Mouse (Mus musculus) heart, postnatal 4 days (tissue): ENCODE results near the gene Olfr635. TPM values are rescaled to one million over a fixed set of nuclear protein-coding genes. Genes with fewer than 3 reads are reported as not detected.
"Not testable (repeated sequence)": the region's sequence is repeated elsewhere in the genome, so short reads cannot be mapped to it uniquely, and the experiment has no call there.

Experiments
- DNase-seq: peaks from one replicate; pipeline ENCODE4 v3.0.0; 2021
- total RNA-seq, 2 experiments: library from RNA; stranded (reverse); gene quantifications; 2 replicates each; pipeline ENCODE4 v1.2.3; 2021

Olfr635 gene
- total RNA-seq = under 1 TPM in 1 of 2 experiments, not detected in 1; 0.05 TPM

DNA sequence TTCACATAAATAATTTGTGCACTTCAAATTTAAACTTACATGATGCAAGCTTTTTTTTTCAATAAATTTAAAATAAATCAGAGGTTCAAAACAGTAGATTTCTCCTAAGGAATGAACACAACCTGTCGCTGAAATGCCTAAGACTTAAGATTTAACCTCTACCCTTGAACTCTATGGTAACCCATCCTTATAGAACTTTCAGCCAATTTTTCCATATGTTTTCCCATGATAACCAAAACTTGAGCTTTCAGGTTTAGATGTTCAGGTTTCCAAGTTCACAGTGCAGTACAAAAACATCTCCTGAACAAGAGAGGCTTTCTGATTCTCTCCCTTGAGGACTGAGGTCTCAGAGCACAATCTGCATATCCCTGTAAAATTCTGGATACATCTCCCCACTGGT lies at the start of gene Olfr635:
Gene Olfr635 (plus strand): TSS at position 301 of the 400 bp plus-strand sequence.
- DNase-seq = no peak

DNA sequence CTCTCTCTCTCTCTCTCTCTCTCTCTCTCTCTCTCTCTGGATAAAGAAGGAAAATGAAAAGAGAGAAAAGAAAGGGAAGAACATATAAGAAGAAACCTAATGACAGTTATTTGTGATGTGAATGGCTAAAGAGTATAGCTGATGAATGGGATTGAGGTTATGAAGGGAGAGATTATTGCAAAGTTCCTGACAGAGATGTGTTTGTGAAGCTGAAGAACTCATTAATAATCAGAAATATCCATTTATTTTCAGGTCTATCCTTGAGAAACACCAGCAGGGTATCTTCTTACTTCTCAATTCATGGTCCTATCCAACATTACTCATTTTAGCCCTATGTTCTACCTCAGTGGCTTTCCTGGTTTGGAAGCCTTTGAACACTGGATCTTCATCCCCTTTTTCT lies 42.4 kb upstream of the Olfr635 start, which contains the start of gene Olfr631:
Gene Olfr631 (plus strand): TSS at position 301 of the 400 bp plus-strand sequence.
- DNase-seq = no peak

DNA sequence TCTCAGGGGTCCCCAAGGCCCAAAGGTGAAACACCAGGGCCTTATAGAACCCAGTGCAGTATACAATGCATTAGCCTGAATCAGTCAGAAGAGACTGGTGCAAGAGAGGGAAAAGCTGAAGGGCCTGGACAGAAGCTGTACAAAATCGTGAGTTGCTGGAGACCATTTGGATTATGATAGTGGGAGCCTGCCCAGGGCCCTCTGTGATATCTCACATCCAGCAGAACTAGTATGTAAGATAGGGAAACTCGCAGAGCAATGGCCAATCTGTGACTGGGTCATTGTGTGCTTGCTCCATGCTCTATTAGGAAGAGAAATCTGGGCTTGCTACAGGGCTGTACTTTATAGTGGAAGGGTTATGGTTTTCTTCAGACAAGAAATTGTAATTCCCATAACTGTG lies 36.7 kb upstream of the Olfr635 start, which contains the start of gene Olfr632:
Gene Olfr632 (plus strand): TSS at position 84 of the 400 bp plus-strand sequence.
- no peak for DNase-seq

DNA sequence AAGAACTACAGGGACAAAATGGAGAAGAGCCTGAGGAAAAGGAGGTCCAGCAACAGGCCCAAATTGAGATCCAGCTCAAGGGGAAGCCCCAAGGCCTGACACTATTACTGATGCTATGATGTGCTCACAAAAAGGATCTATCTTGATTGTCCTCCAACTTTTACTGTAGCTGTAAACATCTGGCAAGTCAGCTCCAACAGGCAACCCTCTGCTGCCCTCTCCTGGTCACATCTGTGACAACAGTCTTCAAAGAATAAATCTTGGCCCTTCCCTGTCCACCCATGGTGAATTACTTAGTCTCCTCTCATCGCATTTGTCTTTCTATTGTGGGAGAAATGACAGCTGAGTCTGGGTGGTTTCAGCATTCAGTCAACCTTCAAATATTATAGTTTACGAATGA lies 28.2 kb upstream of the Olfr635 start:
- DNase-seq = peak; percentile 57

DNA sequence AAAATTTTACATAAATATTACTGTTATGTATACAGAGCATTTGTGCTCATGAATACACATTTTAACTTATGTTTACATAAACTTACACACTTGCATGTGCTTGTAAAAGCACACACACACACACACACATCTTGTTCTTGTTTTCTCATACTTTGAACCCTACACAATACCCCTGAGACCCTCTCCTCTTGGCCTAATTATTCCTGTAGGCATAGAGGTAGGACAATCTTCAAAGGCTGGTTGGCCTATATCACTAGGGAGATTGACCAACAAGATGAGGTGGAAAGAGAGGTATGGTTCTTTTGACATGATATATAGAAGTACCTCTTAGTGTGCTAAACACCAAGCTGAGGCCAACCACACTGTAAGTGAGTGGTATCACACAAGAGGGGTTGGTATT lies 26.8 kb upstream of the Olfr635 start, which contains the start of gene Olfr633:
Gene Olfr633 (plus strand): TSS at position 301 of the 400 bp plus-strand sequence.
- no peak for DNase-seq

DNA sequence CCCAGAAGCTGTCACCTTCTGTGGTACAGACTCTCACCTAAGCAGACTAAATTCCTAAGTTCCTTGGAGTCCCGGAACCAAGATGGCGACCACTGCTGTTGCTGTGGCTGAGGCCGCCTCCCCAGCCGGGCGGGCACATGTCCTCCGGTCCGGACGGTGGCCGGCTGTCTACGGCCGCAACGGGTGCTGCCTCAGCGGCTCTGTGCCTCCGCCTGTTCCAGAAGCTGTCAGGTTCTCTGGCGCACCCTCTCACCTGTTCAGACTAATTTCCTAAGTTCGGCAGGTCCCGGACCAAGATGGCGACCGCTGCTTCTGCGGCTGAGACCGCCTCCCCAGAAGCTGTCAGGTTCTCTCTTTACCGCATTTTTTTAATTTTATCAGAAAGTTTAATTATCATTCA lies 4.1 kb upstream of the Olfr635 start:
- not testable (repeated sequence) for DNase-seq

DNA sequence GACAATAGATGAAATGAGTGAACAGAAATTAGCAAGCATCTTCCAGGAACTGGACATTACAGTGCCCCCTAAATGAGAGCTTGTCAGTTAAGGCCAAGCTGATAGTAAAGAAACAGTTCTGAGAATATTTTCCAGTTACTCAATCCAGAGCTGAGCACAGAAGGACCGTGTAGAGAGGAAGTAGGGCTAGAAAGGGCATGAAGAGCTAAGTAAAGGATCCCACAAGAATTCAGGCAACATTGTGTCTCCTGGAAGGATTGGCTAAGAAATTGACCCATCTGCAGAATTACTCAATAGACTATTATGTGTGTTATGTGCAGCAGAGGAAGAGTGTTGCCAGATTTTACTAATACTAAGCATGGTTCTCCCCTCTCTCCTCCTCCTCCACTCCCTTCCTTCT lies 830 bp downstream of the Olfr635 start:
- no peak for DNase-seq

DNA sequence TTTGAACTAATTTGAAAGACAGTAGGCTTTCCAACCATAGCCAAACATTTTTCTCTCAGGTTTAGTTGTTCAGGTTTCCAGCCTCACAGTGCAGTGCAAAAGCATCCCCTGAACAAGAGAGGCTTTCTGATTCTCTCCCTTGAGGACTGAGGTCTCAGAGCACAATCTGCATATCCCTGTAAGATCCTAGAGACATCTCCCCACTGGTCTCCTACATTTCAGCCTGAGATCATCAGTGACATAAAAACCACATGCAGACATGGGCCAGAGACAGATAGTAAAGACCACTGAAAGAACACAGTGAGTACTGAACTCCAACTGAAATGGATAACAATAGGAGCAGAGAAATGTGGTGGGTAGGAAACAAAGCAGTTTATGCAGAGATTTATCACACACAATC lies 27.5 kb downstream of the Olfr635 start, which contains the start of gene Olfr638:
Gene Olfr638 (plus strand): TSS at position 301 of the 400 bp plus-strand sequence.
- DNase-seq = no peak

DNA sequence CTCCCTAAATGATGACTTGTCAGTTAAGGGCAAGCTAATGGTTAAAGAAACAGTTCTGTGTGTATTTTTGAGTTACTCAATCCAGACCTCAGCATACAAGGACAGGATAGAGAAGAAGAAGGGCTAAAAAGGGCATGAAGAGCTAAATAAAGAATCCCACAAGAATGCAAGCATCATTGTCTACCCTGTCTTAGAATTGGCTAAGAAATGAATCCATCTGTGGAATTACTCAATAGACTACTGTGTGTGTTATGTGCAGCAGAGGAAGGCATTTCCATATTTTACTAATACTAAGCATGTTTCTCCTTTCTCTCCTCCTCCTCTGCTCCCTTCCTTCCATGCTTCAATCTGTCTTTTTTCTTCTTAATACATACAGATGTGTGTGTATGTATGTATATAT lies 28.2 kb downstream of the Olfr635 start:
- no peak for DNase-seq

DNA sequence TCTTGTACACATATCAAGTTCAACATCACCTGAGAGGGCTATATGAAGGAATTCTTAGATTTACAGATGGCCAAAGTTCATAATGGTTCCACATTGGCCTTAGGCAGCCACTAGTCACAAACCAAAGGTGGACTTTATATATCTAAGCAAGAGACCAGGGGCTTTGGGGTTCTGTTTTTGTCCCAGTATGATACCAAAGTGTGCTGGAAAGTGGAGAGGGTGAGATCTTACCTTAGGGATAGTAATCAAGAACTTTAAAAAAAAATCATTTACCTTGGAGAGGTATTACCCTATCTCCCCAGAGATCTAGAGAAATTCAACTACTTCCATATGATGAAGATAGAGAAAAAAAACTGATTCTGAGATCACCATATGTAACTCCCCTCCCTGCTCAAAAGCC lies 46.3 kb downstream of the Olfr635 start, which contains the start of gene Olfr639:
Gene Olfr639 (minus strand): TSS at position 101 of the 400 bp plus-strand sequence.
- DNase-seq = no peak

DNA sequence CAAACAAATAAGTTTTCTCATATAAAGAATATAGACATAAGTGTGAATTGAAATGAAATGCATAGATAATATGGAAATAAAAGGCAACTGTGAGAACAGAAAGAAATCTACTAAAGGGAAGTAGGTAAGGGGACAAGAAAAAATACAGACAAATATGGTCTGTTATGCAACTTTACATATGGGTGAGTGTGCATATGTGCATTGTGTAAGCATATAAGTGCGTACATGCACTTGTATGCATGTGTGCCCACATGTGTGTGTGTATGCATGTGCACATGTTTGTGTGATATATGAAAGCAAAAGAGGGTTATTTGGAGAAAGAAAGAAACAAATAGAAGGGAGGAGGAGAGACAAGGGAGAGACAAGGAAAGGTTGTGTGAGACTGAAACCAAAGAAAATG lies 48.0 kb downstream of the Olfr635 start:
- no peak for DNase-seq

DNA sequence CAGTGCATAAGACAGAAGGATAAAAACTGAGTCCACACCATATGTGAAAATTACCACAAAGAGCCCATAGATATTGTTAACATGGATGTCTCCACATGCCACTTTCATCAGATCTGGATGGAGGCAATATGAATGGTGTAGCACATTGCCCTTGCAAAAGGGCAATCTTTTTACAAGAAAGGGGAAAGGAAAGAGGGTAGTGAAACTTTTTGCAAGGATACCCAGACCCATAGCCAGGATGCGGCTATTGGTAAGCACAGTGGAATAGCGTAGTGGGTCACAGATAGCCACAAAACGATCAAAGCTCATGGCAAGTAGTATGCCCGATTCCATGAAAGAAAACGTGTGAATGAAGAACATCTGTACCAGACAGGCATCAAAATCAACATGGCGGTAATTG lies 50.7 kb downstream of the Olfr635 start:
- DNase-seq = no peak

DNA sequence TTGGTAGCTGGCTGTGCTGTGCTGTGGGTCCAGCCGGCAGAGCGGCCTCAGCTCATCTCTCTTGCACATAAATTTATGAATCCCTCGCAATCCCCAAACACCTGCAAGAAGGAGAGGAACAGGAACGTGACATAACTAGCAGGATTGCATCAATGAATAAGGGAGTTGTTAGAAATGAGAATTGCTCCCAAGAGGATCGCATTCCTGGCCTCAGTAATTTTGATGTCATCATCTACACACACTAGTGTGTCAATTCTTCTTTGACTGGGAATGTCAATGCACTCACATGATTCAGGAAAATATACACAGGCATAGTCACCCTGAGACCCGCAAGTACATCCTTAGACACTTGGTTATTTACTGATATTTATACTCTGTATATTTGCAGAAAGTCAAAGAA lies 54.5 kb downstream of the Olfr635 start, which contains the start of gene Olfr640:
Gene Olfr640 (minus strand): TSS at position 101 of the 400 bp plus-strand sequence.
- DNase-seq = no peak

DNA sequence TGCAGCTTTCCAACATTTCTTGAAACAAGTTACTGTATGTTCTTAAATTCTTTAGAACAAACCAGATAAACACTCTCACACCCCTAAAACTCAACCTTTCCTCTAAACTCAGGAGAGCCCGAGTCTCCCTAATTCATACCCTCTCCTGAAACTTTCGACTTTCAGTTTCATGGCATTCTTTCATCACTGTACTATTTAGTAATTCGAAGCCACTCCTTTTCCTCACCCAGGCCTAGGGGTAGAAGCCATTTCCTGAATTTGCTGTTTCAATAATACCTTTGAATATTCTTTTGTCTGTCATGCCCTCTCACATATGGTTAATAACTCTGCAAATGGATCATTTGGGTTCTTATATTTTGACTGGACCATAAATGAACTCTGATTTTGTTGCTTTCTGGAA lies 56.0 kb downstream of the Olfr635 start:
- no peak for DNase-seq

DNA sequence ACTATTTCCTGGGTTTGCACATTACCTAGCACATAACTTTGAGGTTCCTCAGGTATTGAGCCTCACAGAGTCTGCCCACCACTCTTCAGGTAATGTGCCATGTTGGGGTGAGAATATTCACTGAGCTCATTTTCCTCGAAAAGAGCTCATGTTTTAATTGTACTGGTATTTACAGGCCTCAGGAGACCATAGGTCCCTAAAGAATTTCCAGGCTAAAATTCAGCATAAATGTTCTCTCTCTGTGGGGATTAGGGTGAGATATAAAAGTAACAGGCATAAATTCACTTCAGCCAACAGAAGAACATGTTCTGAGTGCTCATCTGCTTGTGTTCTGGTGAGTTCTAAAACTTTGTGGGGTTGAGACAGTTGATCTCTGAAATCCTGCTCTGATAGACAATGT lies 64.2 kb downstream of the Olfr635 start, which contains the start of gene Olfr641:
Gene Olfr641 (plus strand): TSS at position 301 of the 400 bp plus-strand sequence.
- DNase-seq = no peak

Other genes starting within 250 kb of the Olfr635 start
- gene Olfr628, start 240.8 kb upstream of the Olfr635 start, total RNA-seq = not detected
- not detected for gene Olfr629, start 226.2 kb upstream of the Olfr635 start, total RNA-seq
- not detected for gene Olfr630, start 213.8 kb upstream of the Olfr635 start, total RNA-seq
- gene Olfr69, start 199.6 kb upstream of the Olfr635 start, total RNA-seq = not detected
- gene Olfr68, start 191.5 kb upstream of the Olfr635 start, total RNA-seq = not detected
- gene Olfr67, start 179.3 kb upstream of the Olfr635 start, total RNA-seq = not detected
- gene Hbb-bt, start 157.2 kb upstream of the Olfr635 start, total RNA-seq = 1,000 to 10,000 TPM in 1 of 2 experiments, 100 to 1,000 TPM in 1; 541 to 1,864 TPM
- over 10,000 TPM in 1 of 2 experiments, 1,000 to 10,000 TPM in 1; 4,494 to 12,962 TPM for gene Hbb-bs, start 143.1 kb upstream of the Olfr635 start, total RNA-seq
- not detected for gene Hbb-bh2, start 130.6 kb upstream of the Olfr635 start, total RNA-seq
- not detected for gene Hbb-bh1, start 128.0 kb upstream of the Olfr635 start, total RNA-seq
- under 1 TPM in 1 of 2 experiments, not detected in 1; 0.74 TPM for gene Hbb-y, start 117.9 kb upstream of the Olfr635 start, total RNA-seq
- not detected for gene Olfr66, start 84.9 kb upstream of the Olfr635 start, total RNA-seq
- gene Olfr64, start 76.7 kb upstream of the Olfr635 start, total RNA-seq = not detected
- not detected for gene Olfr65, start 67.7 kb upstream of the Olfr635 start, total RNA-seq
- not detected for gene Olfr631, start 42.3 kb upstream of the Olfr635 start, total RNA-seq
- not detected for gene Olfr632, start 36.8 kb upstream of the Olfr635 start, total RNA-seq
- not detected for gene Olfr633, start 26.7 kb upstream of the Olfr635 start, total RNA-seq
- gene Olfr638, start 27.6 kb downstream of the Olfr635 start, total RNA-seq = not detected
- under 1 TPM in 1 of 2 experiments, not detected in 1; 0.05 TPM for gene Olfr639, start 46.2 kb downstream of the Olfr635 start, total RNA-seq
- not detected for gene Olfr640, start 54.4 kb downstream of the Olfr635 start, total RNA-seq
- not detected for gene Olfr641, start 64.3 kb downstream of the Olfr635 start, total RNA-seq
- gene Olfr642, start 81.5 kb downstream of the Olfr635 start, total RNA-seq = not detected
- gene 4930516K23Rik, start 90.3 kb downstream of the Olfr635 start, total RNA-seq = not detected
- not detected for gene Olfr644, start 100.7 kb downstream of the Olfr635 start, total RNA-seq
- gene Olfr645, start 114.3 kb downstream of the Olfr635 start, total RNA-seq = not detected
- gene Olfr646, start 133.7 kb downstream of the Olfr635 start, total RNA-seq = not detected
- not detected for gene Ubqln5, start 158.7 kb downstream of the Olfr635 start, total RNA-seq
- not detected for gene Olfr643, start 166.3 kb downstream of the Olfr635 start, total RNA-seq
- gene Ubqln3, start 172.1 kb downstream of the Olfr635 start, total RNA-seq = not detected
- gene Ubqlnl, start 179.4 kb downstream of the Olfr635 start, total RNA-seq = not detected
- not detected for gene Olfm5, start 193.7 kb downstream of the Olfr635 start, total RNA-seq
- gene Olfr648, start 212.2 kb downstream of the Olfr635 start, total RNA-seq = under 1 TPM in 1 of 2 experiments, not detected in 1; 0.11 TPM
- not detected for gene Olfr649, start 224.8 kb downstream of the Olfr635 start, total RNA-seq
- gene Trim6, start 247.6 kb downstream of the Olfr635 start, total RNA-seq = 1 to 10 TPM; 1.2 to 1.7 TPM